Mouse (Mus musculus) gastrocnemius, adult 18-20 months (tissue): ENCODE data around the gene Gm20388. TPM values are rescaled to one million over a fixed set of nuclear protein-coding genes. Genes with fewer than 3 reads are reported as not detected.

Source experiments
- DNase-seq: peaks from one replicate; pipeline ENCODE4 v3.0.0; 2021; ENCODE audit warnings: low spot score
- total RNA-seq, 2 experiments: library from RNA; stranded (reverse); gene quantifications; 2 replicates each; pipeline ENCODE4 v1.2.3; 2021

Gm20388 gene
- total RNA-seq, 2 experiments from 2014 or later: 10.5 to 12.3 TPM

- DNase-seq: no peak
Observed at GRCm38 (mm10) chr8:120007178-120007577, 96.5 kb downstream of the Gm20388 start.

GRCm38 (mm10) chr8:120009284-120009683 is 98.6 kb downstream of the Gm20388 start:
- DNase-seq: no peak

DNA sequence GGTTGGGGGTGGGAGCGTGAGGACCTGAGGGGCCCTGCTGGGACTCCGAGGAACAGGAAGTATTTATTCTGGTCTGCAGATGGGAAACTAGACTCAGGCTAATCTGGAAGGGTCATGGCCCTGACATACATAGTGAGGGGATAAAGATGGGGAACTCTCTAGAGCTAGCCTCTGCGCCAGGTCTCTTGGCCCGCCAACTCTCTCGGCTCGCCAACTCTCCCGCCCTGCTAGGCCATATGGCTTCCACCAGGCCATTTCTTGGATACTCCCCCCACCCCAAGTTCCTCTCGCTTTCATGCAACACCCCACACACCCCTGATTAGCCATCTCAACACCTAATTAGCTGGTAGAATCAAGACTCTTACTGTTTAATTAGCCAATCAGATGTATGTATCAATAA is 101.8 kb downstream of the Gm20388 start:
- no peak for DNase-seq

GRCm38 (mm10) chr8:120012927-120013326 is 102.3 kb downstream of the Gm20388 start:
- no peak for DNase-seq

GRCm38 (mm10) chr8:120014267-120015023 is 103.8 kb downstream of the Gm20388 start:
- no peak for DNase-seq

- DNase-seq: no peak
Observed at GRCm38 (mm10) chr8:120015916-120016315, 105.3 kb downstream of the Gm20388 start.

GRCm38 (mm10) chr8:120016424-120016823 is 105.8 kb downstream of the Gm20388 start:
- DNase-seq: no peak

GRCm38 (mm10) chr8:120017349-120017748 is 106.7 kb downstream of the Gm20388 start:
- DNase-seq: no peak

DNA sequence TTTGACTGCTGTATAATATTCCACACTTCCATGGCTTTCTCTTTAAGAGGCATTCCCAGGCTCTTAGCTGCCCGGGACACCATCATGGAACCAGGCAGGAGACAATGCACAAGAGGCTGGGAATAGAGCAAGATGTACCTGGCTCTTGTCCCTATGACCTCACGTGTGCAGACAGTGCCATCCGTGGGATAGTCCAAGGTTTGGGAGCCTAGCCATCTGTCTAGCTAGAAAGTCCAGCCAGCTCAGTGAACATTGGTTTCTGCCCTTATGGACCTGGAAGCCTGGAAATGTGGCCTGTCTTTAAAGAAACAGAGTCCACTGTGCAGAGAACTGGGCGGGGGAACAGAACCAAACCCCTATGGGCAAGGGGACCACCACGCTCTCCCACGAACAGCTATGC is 107.1 kb downstream of the Gm20388 start:
- no peak for DNase-seq

DNA sequence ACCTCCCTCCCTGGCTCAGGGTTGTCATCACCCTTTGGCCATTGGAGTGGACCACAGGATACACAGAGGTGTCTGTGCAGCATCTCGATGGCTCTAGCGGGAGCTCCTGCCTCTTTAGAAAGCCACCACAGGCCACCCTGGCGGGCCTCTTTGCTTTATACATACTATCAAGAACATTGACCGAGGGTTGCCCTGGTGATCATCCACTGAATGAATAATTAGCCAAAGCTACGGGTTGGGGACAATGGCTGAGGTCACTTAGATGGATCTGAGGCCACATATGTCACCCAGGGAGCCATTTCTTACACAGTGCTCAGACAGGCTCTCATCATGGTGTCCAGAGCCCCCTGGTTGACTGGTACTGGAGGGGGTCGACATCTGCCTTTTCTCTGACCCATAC is 107.7 kb downstream of the Gm20388 start:
- DNase-seq: no peak

- no peak for DNase-seq
Observed at GRCm38 (mm10) chr8:120019297-120019696, 108.7 kb downstream of the Gm20388 start.

GRCm38 (mm10) chr8:120020298-120020697 is 109.7 kb downstream of the Gm20388 start:
- DNase-seq: no peak

GRCm38 (mm10) chr8:120026199-120026598 is 115.6 kb downstream of the Gm20388 start:
- DNase-seq: no peak

DNA sequence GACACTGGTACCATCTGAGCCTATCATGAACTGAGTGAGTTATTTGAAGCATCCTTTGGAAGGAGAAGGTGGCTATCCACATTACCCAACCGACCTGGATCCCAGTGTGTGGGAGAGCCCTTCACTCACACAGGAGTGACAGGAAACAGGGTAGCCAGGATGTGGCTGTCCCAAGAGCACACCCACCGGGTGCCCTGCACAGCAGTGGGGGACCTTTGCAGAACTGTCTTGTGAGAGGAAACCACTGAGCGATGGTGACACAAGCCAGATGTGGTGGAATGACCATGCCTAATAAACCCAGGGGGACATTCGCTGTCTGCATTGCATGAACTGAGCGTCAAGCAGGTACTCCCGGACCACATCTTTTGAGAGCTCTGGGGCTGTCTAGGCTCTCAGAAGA is 116.3 kb downstream of the Gm20388 start:
- no peak for DNase-seq

- DNase-seq: no peak
Observed at GRCm38 (mm10) chr8:120030447-120030846, 119.8 kb downstream of the Gm20388 start.

- DNase-seq: no peak
Observed at GRCm38 (mm10) chr8:120032549-120033208, 122.0 kb downstream of the Gm20388 start.

DNA sequence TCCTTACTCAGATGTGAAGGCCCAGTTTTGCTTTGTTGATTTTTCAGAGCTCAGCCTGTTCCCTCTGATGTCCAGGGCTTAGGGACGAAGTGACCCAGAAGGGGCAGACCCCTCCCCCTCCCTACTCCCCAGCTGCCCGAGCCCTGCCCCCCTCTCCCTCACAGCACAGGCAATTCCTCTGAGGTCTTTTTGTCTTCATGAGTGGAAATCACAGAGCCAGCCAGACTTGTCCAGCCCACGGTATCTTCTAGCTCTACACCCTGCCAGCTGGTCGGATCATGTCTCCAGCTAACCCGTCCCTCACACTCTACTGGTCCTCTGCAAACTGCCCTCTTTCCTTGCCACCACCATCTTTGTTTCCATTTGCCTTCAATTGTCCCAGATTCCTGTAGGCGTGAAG is 123.8 kb downstream of the Gm20388 start:
- DNase-seq: no peak

DNA sequence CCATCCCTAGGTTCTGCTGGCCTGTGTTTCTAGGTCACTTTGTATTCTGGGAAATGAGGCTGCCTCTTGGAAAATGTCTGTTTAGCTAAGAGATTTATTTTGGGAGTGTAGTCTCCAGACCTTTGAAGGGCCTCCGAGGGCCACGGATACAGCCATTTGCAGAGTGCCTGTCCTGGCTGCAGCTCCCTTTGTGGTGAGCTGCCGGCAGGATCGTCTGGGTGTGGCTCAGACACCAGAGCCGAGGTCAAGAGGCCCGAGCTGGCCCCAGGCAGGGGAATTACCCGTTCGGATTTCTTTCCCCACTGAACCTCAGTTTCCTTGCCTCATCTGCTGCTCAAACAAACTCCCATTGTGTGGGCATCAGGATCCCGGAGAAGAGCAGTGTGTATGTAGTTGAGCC is 125.5 kb downstream of the Gm20388 start:
- peak; percentile 67 for DNase-seq

DNA sequence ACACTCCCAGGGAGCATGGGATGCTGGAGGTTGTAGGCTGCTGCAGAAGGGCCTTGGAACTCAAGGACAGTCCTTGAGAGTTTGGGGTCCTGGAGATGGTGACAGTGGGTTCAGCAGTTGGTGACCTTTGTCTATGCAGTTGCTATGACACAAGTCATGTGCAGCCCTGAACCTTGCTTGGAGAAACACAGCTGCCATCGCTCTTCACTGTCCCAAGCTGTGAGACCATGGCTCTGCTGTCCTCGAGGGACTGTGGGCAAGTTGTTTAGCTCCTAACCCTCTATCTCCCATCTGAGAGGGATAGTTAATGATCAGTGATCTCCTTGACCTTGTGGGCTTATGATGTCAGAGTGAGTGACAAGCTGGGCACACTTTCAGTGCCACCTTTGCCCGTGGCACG is 125.9 kb downstream of the Gm20388 start:
- DNase-seq: no peak

DNA sequence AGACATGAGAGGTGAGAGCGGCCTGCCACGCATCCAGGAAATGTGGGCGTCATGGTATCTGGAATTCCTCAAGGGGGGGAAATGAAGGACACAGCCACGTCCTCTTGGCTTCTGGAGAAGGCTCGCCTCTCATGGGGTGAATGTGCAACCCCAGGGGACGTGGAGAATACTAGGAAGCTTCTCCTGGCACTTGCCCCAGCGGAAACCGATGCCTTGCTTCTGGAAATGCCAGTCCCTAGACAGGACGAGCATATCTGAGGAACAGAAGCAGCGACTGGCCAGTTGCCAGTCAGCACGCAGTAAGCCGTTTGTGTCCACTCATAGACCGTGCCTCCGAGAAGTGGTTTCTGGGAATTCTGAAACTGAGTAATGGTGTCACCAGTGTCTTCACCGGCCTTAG is 126.6 kb downstream of the Gm20388 start:
- DNase-seq: peak; percentile 36

GRCm38 (mm10) chr8:120037611-120038010 is 127.0 kb downstream of the Gm20388 start:
- DNase-seq: no peak

- DNase-seq: no peak
Observed at GRCm38 (mm10) chr8:120038741-120039140, 128.1 kb downstream of the Gm20388 start.

DNA sequence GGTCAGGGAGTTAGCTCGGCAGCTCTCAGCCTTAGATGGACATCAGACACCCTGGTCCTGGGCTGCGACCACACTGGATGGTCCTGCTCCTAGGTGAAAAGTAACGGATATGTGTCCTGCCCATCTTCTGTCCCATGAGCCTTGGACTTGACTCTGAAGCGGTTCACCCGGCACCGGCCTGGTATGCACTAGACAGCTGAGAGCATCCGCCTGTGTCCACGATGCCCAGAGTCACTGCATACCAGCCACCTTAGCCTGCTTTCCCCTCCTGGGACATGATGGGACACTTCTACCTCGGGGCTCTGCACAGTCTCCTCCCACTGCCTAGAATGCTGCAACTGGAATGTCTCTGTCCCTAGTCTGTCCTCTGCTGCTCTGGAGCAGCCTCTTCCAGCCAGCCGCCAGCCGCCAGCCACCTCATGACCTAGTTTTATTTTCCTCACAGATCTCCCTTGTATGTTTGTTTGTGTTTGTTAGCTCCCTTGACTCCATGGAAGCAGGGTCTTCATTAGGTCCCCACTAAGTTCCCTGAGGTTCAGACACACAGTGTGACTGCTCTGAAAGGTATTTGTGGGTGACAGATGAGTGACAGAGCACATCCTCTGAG is 128.8 kb downstream of the Gm20388 start:
- no peak for DNase-seq
